ENCODE assay signal across 8 mouse cellular contexts in the genomic region with DNA sequence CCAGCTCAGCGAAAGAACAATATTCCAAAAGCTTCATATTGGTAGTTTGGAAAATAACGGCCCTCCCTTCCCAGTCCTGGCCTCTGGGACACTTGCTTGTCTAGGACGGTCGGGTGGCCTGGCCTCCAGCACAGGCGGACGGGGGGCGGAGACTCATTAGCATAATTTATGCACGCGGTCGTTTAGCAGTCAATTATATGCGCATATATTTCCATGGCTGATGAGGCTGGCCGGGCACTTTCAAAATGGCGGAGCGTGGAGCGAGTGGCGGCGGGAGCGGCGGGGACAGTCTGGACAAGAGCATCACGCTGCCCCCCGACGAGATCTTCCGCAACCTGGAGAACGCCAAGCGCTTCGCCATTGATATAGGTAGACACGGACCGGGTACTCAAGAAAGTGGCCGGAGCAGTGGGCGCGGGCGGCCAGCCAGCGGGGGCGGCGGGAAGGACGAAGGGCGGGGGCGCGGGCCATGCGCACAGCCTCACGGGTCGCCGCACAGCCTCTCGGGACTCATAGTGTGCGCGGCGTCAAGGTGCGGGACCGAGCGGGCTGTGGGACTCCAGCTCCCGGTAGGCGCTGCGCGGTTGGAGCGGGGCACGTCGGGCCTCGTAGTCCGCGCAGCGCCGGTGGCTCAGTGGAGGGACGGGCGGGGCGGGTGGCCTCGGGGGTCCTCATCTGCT. TPM values are rescaled to one million over a fixed set of nuclear protein-coding genes. Genes with fewer than 3 reads are reported as not detected.
A peak's percentile ranks its signal among the peaks of the same experiment; 100 is the strongest.
DNase-seq lines count a peak whose midpoint lies in the region; ATAC-seq lines count a peak whose summit lies in the region.

A gene (plus strand): TSS at position 223 of the 680 bp plus-strand sequence.

- H3K9ac ChIP-seq in intestine, embryonic 16.5 days (ENCODE audit: low read depth, low read length), result peak within 1 kb of the TSS; percentile 86

- H3K4me1 ChIP-seq in intestine, embryonic 16.5 days (ENCODE audit: control insufficient read depth, insufficient read depth, low read length), result peaks cover 40% of the 10 kb centered on the region

- DNase-seq in adrenal gland, adult 8-10 months, result peak; percentile 90
- peak; percentile 85 for DNase-seq in embryo, embryonic 11.5 days (ENCODE audit: low read depth, low spot score)
- peak; percentile 64 to 86 for DNase-seq in gastrocnemius, postnatal 4 days (ENCODE audit: low spot score in 2 of 2)
- peak; percentile 94 for DNase-seq in left cerebral cortex, postnatal 25 days (ENCODE audit: low spot score in 2 of 2)
- peak; percentile 90 for DNase-seq in mesoderm, embryonic 11.5 days (ENCODE audit: low read depth, low spot score)
- DNase-seq in right cerebral cortex, postnatal 25 days, result peak; percentile 94
- DNase-seq in urinary bladder, postnatal 36 days (ENCODE audit: low spot score in 2 of 2), result peak; percentile 83 to 91

- H3K27me3 ChIP-seq in intestine, embryonic 16.5 days (replicated peaks; ENCODE audit: control insufficient read depth, insufficient read depth, low read length), result peaks cover 43% of the 10 kb centered on the region

- H3K9me3 ChIP-seq in intestine, embryonic 16.5 days (ENCODE audit: control insufficient read depth, low read length), result no peaks in the 10 kb centered on the region

- H3K4me3 ChIP-seq in intestine, embryonic 16.5 days (ENCODE audit: low read length), result peak within 1 kb of the TSS; percentile 75

- under 1% methylated on average over 65 of the region's 66 CpGs for WGBS in intestine, embryonic 16.5 days

- H3K36me3 ChIP-seq in intestine, embryonic 16.5 days (ENCODE audit: control insufficient read depth, insufficient read depth, low read length), result peaks cover under 1% of the 10 kb centered on the region

- H3K4me2 ChIP-seq in intestine, embryonic 16.5 days (ENCODE audit: low read depth, low read length), result peak within 1 kb of the TSS; percentile 63

- peak within 1 kb of the TSS; percentile 86 for H3K27ac ChIP-seq in intestine, embryonic 16.5 days (ENCODE audit: low read length)

- intact Hi-C loops in left cerebral cortex, postnatal 25 days (cut with DNase I), result loop anchor here (1.0 to 10.0 kb wide), 4 partner anchors 20 to 281 kb away; a partner anchor contains a TSS

- peak; percentile 98 for ATAC-seq in intestine, embryonic 16.5 days

RNA-seq across cellular contexts. Expression of the gene that starts here (rescaled TPM):
- total RNA-seq in adrenal gland, adult 8-10 months (2022), result 10 to 100 TPM; 27.8 to 38.1 (median 34.0) TPM
- 10 to 100 TPM; 27.4 to 29.9 TPM for total RNA-seq in gastrocnemius, postnatal 4 days (2021)
- polyA plus RNA-seq in intestine, embryonic 16.5 days (2015; fragmentation: Nextera tagmentation; extraction: Ambion mirVana), result 32.4 and 34.2 TPM in 2 replicates
- total RNA-seq in left cerebral cortex, postnatal 25 days (2021), result 10 to 100 TPM; 37.6 to 39.8 TPM

Comparison
In these comparisons a context has a peak if more than half of its experiments do, and no peak if none do; other contexts are left out.
1. Peak in every context shown above with its lines: DNase-seq, ATAC-seq, H3K4me3 ChIP-seq and H3K27ac ChIP-seq.